Mouse (Mus musculus) yolk sac, embryonic 10.5 days (tissue): ENCODE data around the gene Slc43a2.

Experiments
- DNase-seq: peaks from one replicate; pipeline ENCODE4 v3.0.0-alpha.2; 2017; ENCODE audit warnings: low spot score

Gene Slc43a2

DNA sequence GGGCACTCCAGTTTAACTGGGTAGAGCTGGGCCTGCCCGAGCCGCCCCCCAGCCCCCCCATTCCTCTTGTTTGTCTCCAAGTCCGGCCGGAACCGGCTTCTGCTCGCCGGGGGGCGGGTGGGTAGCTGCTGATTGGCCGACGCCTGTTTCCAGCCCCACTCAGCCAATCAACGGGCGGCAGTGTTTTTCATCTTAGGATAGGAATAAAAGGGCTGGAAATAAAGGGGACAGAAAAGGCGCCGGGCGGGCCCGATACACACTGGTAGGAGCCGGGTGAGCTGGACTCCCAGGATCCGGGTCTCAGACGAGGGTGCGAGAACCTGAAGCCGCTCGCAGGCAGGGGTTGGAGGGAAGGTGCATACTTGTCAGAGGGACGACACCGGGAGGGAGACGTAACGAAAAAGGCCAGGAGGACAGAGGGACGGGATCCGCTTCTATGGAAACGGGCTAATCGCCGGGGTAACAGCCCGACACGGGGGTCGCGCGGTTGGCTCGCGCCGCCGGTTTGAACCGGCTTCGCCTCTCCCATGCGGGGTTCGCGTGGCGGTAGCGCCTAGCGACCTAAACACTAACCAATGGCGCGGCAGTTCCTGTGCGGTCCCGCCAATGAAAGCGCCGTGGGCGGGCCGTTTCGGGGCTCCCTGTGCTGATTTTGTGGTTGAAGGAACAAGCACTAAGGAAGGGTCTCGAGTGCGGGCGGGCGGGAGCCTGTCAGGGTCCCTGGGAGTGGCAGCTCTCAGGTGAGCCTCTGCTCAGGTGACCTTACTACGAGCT is at the start of gene Slc43a2:
Slc43a2 (plus strand) TSS at position 226 of the 774 bp plus-strand sequence.
- DNase-seq, result peak; percentile 98

DNA sequence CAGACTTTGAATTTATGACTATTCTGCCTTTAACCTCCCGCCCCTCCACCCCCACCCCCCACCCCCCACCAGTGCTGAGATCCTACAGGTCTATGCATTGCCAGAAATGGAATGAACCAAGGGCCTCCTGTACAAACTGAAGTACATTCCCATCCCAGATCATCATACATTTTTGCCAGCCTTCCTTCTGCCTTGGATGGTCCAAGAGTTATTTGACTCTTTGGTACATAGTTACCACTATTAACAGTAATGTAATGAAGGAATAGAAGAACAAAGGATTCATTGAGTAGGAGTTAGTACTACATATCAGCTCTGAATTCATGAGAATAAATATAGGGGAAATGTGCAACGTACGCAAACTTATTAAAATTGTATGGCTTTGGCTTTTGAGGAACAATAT is 45.3 kb upstream of the Slc43a2 start:
- DNase-seq, result no peak

DNA sequence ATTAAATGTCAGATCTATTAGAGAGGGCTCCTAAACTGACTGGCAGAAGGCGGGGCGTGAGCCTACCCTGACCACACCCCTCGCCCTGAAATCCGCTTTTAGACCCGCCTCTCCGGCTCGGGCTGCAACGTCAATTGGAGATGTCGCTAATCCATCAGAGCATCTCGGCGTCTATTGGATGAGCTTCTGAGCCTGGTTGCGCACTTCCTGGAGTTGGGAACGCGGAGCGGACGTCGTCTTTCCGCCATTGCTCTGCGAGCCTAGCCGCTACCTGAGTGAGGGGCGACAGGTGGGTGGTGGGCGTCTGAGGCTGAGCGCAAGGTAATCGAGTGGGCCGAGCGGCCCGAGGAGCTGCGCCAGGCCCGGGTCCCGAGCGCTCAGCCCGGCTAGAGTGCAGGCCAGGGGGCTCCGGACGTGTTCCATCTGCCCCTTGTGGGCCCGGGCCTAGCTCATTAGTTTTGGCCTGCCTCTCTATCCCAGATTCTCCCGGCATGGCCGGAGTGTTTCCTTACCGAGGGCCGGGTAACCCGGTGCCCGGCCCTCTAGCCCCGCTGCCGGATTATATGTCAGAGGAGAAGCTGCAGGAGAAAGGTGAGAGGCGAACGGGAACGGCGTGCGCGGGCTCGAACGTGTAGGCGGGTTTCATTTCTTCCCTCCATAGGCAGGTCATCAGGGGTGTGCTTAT is 44.8 kb upstream of the Slc43a2 start, which contains the start of gene Prpf8:
Prpf8 (plus strand) TSS at position 216 of the 685 bp plus-strand sequence.
- peak; percentile 98 for DNase-seq

DNA sequence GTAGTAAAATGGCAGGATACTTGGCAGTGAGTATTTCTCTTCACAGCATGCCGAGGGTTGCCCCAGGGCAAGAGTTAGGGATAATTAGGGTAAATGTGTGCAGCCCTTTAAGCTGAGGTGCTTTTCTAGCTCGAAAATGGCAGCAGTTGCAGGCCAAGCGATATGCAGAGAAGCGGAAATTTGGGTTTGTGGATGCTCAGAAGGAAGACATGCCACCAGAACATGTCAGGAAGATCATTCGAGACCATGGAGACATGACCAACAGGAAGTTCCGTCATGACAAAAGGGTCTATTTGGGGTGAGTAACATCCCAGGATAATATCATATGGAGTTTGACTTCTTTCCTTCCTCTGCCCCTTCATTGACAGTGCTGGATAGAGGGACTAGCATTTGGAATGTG is 44.0 kb upstream of the Slc43a2 start:
- no peak for DNase-seq

DNA sequence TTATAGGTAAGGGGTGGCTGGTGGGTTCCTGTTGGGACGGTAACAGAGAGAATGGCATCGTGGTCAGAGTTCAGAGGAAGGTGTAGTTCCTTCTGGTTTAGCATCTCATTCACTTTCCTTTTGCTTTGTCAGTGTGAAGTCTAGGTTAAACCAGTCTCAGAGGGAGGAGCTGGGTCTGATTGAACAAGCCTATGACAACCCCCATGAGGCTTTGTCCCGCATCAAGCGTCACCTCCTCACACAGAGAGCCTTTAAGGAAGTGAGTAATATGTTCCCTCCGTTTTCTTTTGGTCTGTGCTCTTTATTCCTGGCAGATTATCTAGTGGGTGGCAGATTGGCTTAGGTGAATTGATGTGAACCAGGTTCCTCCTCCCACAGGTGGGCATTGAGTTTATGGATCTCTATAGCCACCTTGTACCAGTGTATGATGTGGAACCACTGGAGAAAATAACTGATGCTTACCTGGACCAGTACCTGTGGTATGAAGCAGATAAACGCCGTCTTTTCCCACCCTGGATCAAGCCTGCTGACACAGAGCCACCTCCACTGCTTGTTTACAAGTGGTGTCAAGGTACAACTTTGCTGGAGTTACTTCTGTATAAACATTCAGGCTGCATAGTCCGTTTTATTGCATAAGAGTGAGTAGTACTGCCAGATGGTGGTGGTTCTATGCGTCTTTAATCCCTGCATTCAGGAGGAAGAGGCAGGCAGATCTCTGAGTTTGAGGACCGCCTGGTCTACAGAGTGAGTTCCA is 37.0 kb upstream of the Slc43a2 start:
- peak; percentile 56 for DNase-seq

DNA sequence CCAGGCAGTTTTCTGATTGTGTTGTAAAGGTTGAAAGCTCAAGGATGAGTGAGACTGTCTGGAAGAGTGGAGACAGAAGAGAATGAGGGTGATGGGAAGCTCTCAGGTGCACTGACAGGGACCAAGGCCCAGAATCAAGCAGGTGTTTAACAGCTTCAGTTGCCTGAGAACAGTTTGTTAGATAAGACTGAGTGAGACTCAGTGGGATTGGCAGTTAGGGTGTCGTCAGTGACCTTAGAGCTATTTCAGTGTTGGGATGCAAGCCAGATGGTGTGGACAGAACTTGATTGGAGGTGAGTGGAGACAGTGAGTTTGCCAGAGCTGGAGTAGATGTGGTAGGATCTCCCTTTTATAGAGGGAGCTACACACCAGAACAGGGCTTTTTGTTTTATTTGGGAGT is 33.4 kb upstream of the Slc43a2 start:
- no peak for DNase-seq

DNA sequence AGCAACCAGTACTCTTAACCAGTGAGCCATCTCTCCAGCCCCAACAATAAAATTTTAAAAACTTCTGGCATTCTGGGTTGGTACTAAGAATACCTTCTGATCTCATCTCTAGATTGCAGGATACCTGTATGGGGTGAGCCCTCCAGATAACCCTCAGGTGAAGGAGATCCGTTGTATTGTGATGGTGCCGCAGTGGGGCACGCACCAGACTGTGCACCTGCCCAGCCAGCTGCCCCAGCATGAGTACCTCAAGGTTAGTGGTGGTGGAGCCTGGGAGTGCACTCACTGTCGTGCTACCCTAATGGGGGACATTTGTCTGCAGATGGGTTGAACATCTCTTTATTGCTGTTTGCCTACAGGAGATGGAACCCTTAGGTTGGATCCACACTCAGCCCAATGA is 23.3 kb upstream of the Slc43a2 start:
- DNase-seq, result no peak

DNA sequence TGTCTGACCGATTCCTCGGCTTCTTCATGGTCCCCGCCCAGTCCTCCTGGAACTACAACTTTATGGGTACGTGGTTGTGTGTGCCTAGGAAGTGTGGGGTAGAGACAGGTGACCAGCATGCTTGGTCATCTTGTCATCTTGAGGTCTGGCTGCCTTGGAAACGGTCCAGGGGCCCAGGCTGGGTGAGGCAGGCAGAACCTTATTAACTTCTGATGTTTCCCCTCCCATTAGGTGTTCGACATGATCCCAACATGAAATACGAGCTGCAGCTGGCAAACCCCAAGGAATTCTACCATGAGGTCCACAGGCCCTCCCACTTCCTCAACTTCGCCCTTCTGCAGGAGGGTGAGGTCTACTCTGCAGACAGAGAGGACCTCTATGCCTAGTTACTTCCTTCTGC is 22.6 kb upstream of the Slc43a2 start:
- DNase-seq, result no peak

DNA sequence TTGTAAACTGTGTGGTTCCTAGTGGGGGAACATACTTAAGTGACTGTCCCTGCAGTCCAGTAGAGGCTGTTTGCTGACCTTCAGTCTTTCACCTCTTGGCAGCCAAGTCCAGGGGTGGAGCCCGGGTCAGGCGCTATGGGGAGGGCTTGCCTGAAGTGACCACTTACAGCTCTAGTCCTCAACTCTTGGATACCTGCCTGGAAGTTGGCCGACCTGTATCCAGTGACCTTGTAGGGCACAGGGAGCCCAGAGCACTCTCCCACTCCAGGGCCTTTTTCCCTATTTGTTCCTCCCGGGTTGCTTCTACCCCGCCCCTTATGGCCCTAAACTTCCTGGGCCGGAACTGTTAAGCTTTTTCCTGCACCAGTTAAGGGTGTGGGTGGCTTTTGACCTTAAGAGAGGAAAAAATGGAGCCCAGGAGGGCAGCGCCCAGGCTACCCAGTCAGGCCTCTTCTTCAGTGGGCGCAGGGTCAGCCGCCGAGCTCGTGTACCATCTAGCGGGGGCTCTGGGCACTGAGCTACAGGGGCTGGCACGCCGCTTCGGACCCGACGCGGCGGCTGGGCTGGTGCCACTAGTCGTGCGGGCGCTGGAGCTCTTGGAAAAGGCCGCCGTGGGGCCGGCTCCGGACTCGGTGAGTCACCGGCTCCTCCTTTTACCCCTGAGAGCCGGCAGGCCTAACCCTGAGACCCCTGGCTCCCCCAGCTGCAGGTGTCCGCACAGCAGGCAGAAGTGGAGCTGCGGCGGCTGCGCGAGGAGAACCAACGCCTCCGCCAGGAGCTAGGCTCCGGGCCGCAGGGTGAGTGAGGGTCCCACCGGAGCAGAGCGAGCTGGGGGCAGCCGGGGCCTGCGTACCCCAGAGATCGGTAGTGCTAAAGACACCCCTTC is 21.5 kb upstream of the Slc43a2 start, which contains the start of gene Rilp:
Rilp (plus strand) TSS at position 354 of the 886 bp plus-strand sequence.
- DNase-seq, result peak; percentile 87

DNA sequence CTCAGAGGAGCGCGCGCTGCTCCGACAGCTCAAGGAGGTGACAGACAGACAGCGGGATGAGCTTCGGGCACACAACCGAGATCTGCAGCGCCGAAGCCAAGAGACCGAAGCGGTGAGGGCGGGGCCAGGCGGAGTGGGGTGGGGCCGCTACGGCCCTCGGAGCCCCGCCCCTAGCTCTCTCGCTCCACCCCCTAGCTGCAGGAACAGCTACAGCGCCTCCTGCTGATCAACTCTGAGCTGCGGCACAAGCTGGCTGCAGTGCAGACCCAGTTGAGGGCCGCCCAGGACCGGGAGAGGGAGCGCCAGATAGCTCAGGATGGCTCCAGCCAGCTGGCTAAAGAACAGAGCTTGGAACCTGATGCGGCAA is 20.9 kb upstream of the Slc43a2 start:
- DNase-seq, result peak; percentile 91

DNA sequence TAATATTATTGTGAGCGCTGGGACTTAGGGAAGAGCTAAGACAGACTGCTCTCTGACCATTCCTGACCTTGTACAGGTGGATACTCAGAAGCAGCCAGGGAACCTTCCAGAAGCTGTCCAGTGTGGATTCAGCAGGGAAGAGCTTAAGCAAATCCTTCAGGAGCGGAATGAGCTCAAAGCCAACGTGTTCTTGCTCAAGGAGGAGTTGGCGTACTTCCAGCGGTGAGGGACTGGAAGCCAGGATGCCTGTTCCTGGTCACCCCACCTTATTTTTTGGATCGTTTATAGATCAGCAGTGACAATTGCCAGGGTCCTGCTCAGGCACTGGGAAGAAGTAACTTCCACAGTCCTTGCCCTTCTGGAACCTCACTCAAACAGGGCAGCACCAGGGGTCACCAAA is 20.3 kb upstream of the Slc43a2 start:
- DNase-seq, result no peak

DNA sequence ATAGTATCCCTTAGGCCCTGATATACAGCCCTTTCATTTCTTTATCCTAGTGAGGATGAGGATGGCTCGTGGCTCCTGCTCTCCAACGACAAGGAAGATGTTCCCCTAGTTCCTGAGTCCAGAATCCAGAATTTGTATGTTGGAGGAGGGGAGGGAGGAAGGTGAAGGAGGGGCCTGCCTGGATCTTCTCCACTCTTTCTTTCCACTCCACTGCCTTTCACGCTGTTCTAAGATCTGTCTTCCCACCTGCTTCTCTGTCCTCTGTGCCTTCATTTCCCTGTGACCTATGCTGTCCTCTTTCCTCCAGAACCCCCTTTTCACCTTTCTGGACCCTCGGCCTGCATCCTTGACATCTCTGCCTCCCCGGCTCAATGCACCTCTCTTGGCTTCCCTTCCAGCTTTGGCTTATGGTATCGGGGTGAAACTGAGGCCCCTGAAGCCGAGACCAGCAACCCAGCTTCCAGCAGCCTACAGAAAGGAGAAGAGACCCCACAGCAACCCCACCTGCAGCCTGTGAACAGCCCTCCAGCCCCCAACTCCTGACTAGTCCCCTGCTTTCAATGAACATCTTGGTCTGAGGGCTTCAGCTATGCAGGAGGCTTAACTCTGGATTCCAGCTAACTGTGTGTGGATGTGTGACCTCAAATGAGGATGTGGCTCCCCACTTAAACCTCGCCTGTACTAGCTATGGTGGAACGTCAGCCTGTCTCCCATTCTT is 19.0 kb upstream of the Slc43a2 start:
- DNase-seq, result no peak

DNA sequence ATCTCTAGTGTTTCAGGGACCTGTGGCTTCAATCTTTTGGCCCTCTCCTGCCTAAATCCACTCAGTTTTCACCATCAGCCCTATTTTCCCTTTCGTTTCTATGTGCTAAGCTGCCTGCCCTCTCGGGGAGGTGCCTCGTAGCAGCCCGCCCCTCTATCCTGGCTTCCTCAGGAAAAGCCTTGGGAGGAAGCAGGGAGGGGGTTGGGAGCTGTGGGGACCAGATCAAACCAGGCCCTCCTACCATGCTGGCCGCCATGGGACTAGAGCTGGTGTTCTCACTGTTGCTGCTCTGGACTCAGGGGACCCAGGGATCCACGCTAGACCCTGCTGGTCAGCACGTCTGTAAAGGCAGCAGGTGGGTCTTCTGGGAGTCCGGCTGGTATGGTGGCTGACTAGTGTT is 18.2 kb upstream of the Slc43a2 start, which contains the start of gene Scarf1:
Scarf1 (plus strand) TSS at position 205 of the 400 bp plus-strand sequence.
- DNase-seq, result no peak

DNA sequence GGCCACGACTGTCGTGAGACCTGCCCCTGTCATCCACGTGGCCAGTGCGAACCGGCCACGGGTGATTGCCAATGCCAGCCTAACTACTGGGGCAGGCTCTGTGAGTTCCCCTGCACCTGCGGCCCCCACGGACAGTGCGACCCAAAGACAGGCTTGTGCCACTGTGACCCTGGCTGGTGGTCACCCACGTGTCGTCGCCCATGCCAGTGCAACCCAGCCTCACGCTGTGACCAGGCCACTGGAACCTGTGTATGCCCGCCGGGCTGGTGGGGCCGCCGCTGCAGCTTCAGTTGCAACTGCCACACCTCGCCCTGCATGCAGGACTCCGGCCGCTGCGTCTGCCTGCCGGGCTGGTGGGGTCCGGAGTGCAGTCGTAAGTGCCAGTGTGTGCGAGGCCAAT is 16.3 kb upstream of the Slc43a2 start:
- no peak for DNase-seq

DNA sequence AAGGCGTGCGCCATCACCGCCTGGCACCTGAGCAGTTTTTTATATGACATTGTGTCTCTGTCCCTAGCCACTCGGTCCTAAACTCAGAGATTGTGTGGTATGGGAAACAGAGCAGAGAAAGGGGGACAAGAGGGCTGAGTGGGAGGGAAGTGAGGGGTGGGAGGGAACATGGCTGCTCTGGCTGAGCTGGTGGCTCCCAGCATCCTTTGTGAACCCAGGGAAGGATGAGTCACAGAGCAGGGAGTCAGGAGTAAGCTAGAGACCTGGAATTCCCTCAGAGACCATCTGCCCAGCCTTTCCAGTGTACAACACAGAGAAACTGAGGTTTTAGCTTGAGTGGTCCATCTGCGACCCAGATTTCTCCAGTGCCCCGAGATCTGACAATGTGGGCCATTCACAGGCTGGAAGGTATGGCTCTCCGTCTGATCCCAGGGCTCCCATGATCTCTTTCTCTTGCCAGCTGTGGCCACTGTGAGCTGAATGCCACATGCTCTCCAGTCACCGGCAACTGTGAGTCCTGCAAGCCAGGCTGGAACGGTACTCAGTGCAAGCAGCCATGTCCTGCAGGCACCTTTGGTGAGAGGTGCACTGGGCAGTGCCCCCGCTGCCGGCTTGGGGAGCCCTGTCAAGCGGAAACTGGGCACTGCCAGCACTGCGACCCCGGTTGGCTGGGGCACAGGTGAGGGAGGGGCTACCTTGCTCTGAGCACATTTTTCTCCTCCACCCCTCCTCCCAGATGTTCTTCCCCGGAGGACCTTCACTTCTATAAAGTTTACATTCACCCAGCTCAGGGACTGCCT is 11.5 kb upstream of the Slc43a2 start:
- no peak for DNase-seq

DNA sequence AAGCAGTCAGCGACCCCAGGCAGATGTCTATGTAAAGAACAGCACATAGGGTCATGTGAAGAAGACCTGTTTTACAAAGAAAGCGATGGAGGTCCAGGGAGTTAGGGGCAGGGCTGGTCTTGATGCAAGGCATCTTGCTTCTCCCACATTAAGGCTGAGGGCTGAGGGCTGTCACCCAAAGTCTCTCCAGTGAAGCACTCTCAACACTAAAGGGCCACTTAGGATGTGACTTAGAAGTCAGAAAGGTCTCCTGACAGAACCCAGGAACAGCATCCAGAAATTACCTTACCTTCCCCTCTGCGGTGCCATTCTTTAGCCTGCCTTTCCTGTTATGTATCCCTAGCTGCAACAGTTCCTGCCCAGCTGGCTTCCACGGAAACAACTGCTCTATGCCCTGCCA is 9.9 kb upstream of the Slc43a2 start:
- no peak for DNase-seq

DNA sequence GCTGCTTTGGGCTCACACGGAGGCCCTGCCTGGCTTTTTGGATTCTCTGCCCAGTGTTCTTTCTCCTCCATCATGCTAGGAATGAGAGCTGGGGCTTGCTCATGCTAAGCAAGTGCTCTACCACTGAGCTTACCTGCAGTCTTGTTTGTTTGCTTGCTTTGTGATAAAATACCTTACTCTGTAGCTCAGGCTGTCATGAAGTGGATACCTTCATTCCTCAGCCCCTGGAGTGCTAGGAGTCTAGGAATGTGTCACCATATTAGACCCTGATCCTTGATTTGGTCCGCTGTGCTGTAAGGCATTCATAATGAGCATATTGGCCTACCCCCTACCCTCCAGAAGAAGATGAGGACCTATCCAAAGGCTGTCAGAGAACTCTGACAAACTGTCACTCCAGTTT is 8.7 kb upstream of the Slc43a2 start:
- DNase-seq, result no peak

DNA sequence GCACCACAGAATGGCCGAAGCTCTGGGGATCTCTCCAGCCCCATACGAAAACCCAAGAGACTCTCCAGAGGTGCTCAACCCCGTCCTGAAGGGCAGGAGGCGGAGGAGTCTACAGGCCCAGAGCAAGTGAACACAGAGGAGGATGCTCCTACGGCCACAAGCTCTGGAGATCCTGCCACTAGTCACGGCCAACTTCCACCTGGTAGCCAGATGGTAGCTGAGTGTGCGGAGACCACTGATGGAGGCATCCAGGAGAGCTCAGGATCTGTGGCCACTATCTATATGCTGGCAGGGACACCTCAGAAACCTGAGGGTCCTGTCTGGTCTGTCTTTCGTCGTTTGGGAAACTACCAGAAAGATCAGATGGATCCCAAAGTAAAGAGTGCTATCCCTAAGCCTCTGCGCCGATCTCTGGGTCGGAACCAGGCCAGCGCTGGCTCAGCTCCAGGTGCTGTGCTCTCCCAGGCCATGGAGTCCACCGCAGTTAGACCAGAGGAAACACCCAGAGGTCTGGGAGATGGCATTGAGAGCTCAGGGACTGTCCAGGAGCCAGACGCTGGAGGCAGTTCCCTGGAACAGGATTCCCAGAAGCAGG is 5.9 kb upstream of the Slc43a2 start:
- DNase-seq, result no peak

DNA sequence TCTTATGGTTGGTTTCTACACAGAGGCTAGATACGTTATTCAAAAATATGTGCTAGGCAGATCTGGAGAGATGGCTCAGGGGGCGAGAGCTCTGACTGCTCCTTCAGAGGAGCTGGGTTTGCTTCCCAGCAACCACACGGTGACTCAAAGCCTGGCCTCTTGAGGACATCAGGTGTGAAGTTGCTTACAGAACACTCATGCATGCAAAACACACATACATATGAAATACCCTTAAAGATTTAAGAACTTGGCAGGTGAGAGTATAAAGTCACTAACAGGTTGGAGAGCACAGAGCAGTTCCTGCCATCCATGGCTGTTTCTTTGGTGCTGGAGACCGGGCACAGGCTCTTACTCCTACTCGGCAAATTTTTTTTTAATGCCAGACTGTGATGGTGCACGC is 4.6 kb upstream of the Slc43a2 start:
- no peak for DNase-seq

DNA sequence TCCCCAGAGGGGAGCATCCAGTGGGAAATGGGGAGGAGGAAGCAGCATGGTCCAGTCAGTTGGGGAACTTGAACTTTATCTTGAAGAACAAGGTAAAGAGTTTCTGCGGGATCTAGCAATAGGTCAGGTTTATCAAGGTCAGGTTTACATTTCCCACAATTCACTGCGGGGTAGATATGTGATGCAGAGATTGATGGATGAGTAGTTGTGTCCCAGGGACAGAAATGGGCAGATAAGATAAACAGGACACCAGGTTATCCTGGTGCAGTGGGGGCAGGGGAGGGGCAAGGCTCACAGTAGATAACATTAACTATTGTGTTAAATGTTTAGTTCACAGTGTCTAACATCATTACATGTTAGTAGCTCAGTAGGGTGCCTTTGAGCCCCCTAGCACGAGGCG is 1.7 kb upstream of the Slc43a2 start:
- no peak for DNase-seq
